Mouse (Mus musculus) granulocyte monocyte progenitor cell, adult 5-6 weeks (primary cell): ENCODE data around the gene Gm10375. TPM values are rescaled to one million over a fixed set of nuclear protein-coding genes. Genes with fewer than 3 reads are reported as not detected.
"Not testable (repeated sequence)": the region's sequence is repeated elsewhere in the genome, so short reads cannot be mapped to it uniquely, and the experiment has no call there.

Experiments used
- ATAC-seq: replicated peaks from 2 replicates; pipeline ENCODE4 v1.8.0; 2016; ENCODE audit warnings: mild to moderate bottlenecking, moderate TSS enrichment, inconsistent platforms; ENCODE audit not compliant: poor library complexity, severe bottlenecking
- total RNA-seq, 2 experiments: library from RNA; stranded (forward) in 1 of 2; stranded (reverse) in 1 of 2; fragments of 200-712, 200-1000 nt in 1 of 2; fragments of >200 nt in 1 of 2; fragmentation: Nextera tagmentation in 1 of 2; gene quantifications; 2 replicates each; pipeline ENCODE4 v1.2.3; 2014 to 2017

Gm10375 gene
- total RNA-seq (2014; fragmentation: Nextera tagmentation) (not detected in 2 replicates), total RNA-seq (2017) (not detected in 2 replicates)

DNA sequence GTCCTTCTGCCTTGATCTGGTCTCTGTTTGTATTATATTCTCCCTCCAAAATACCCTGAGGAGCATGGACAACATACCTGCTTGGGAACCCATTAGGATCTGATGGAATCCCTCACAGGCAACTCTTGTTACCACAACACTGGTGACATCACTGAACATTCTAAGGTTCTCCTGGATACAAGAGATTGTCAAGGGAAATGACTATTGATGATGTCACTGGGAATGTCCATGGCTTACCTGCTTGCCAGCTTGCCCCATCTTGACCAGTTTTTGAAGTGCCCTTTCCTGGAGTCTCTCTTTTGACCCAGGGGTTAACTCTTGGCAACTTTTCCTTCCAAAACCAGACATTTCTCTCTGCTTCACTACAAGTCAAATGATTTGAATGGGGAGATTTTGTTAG is at the start of gene Gm10375:
Gene Gm10375, minus strand, starts transcription at position 101 of the 400 bp plus-strand sequence.
- not testable (repeated sequence) for ATAC-seq

DNA sequence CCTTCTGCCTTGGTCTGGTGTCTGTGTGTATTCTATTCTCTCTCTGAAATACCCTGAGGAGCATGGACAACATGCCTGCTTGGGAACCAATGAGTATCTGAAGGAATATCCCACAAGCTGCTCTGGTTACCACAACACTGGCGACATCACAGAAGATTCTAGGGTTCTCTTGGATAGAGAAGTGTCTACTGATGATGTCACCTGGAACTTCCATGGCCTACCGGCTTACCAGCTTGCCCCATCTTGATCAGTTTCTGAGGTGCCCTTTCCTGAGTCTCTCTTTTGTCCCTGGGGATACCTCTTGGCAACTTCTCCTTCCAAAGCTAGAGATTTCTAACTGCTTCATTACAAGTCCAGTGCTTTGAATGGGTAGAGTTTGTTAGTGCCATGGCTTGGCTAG is 28.8 kb downstream of the Gm10375 start, which contains the start of gene Gm17654:
Gene Gm17654, minus strand, starts transcription at position 101 of the 400 bp plus-strand sequence.
- ATAC-seq = not testable (repeated sequence)

DNA sequence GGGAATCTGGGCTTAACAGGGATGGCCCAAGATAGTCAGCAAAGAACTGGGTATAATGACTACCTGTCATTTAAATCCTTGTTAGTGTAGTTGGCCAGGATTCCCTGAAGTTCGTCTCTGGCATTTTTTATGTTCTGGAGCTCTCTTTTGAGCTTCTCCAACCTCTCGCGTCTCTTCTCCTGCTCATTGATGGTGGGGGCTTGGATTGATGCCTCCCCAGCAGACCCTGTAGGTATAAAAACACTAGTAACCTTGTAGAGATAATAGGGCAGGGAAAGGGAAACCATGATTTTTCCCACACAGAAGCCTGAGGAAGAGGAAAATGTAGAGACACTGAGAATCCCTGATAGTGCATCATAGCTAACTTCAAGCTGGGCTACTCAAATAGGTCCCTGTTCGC is 29.8 kb downstream of the Gm10375 start:
- ATAC-seq = not testable (repeated sequence)

Other genes with a start within 250 kb of the Gm10375 start
- not detected in 2 replicates for gene Gm8138, start 191.7 kb downstream of the Gm10375 start, total RNA-seq (2014; fragmentation: Nextera tagmentation)
- gene Gm8138, start 191.7 kb downstream of the Gm10375 start, total RNA-seq (2017) = not detected in 2 replicates
- gene Gm5799, start 64.4 kb downstream of the Gm10375 start, total RNA-seq (2014; fragmentation: Nextera tagmentation) = not detected in 2 replicates
- not detected in 2 replicates for gene Gm5799, start 64.4 kb downstream of the Gm10375 start, total RNA-seq (2017)
- gene Gm17654, start 28.9 kb downstream of the Gm10375 start, total RNA-seq (2014; fragmentation: Nextera tagmentation) = not detected in 2 replicates
- not detected in 2 replicates for gene Gm17654, start 28.9 kb downstream of the Gm10375 start, total RNA-seq (2017)
- gene Gm8165, start 69.2 kb upstream of the Gm10375 start, total RNA-seq (2014; fragmentation: Nextera tagmentation) = not detected in 2 replicates
- gene Gm8165, start 69.2 kb upstream of the Gm10375 start, total RNA-seq (2017) = not detected in 2 replicates
- gene Gm7324, start 89.8 kb upstream of the Gm10375 start, total RNA-seq (2014; fragmentation: Nextera tagmentation) = 1.6 TPM in 1 of 2 replicates, not detected in the other
- gene Gm7324, start 89.8 kb upstream of the Gm10375 start, total RNA-seq (2017) = 0.21 and 2.4 TPM in 2 replicates
- gene Gm16506, start 119.5 kb upstream of the Gm10375 start, total RNA-seq (2014; fragmentation: Nextera tagmentation) = not detected in 2 replicates
- gene Gm16506, start 119.5 kb upstream of the Gm10375 start, total RNA-seq (2017) = not detected in 2 replicates
- not detected in 2 replicates for gene Gm6526, start 139.9 kb upstream of the Gm10375 start, total RNA-seq (2014; fragmentation: Nextera tagmentation)
- gene Gm6526, start 139.9 kb upstream of the Gm10375 start, total RNA-seq (2017) = not detected in 2 replicates
- gene Gm8180, start 176.7 kb upstream of the Gm10375 start, total RNA-seq (2014; fragmentation: Nextera tagmentation) = not detected in 2 replicates
- gene Gm8180, start 176.7 kb upstream of the Gm10375 start, total RNA-seq (2017) = not detected in 2 replicates